Mouse (Mus musculus) ES-E14 (cell line): Measurements from ENCODE around the gene Erc2. TPM values are rescaled to one million over a fixed set of nuclear protein-coding genes. Genes with fewer than 3 reads are reported as not detected.

Experiments
- DNase-seq: peaks from one replicate; pipeline ENCODE4 v3.0.0-alpha.2; 2013; ENCODE audit warnings: low read depth, low spot score
- H3K27ac ChIP-seq: 2 replicates; pipeline ENCODE4 v1.5.1; 2012; ENCODE audit warnings: low read depth, mild to moderate bottlenecking, low read length, moderate library complexity, mixed read lengths; ENCODE audit not compliant: poor library complexity, insufficient read depth, severe bottlenecking
- H3K36me3 ChIP-seq: 2 replicates; pipeline ENCODE4 v1.6.1; 2012; ENCODE audit warnings: mild to moderate bottlenecking, low read length, moderate library complexity, mixed read lengths; ENCODE audit not compliant: control insufficient read depth, poor library complexity, insufficient read depth, severe bottlenecking
- H3K4me1 ChIP-seq, 2 experiments: fragments of 150-350 bp in 1 of 2; sonication (generic) in 1 of 2; 2 replicates each; pipeline ENCODE4 v1.6.1; 2012; ENCODE audit warnings: low read length in 2 of 2, mild to moderate bottlenecking in 1 of 2, mixed read lengths in 1 of 2; ENCODE audit not compliant: control insufficient read depth in 2 of 2, insufficient read depth in 2 of 2, poor library complexity in 1 of 2
- H3K4me3 ChIP-seq, 2 experiments: fragments of 150-350 bp in 1 of 2; sonication (generic) in 1 of 2; 2 replicates each; pipeline ENCODE4 v1.5.1; 2012; ENCODE audit warnings: low read length in 2 of 2, low read depth in 1 of 2, mild to moderate bottlenecking in 1 of 2, mixed read lengths in 1 of 2; ENCODE audit not compliant: insufficient read depth in 1 of 2, poor library complexity in 1 of 2, severe bottlenecking in 1 of 2
- H3K9ac ChIP-seq: 2 replicates; pipeline ENCODE4 v1.6.1; 2012; ENCODE audit warnings: low read depth, mild to moderate bottlenecking, low read length, mixed read lengths; ENCODE audit not compliant: poor library complexity, insufficient read depth, severe bottlenecking
- H3K9me3 ChIP-seq: fragments of 150-350 bp; sonication (generic); 2 replicates; pipeline ENCODE4 v1.6.1; 2012; ENCODE audit warnings: low read depth, mild to moderate bottlenecking, low read length; ENCODE audit not compliant: control insufficient read depth, insufficient read depth
- CHD2 ChIP-seq: IDR thresholded peaks from 2 replicates; pipeline ENCODE4 v1.6.1; 2014; ENCODE audit warnings: mild to moderate bottlenecking, low read depth, low read length, inconsistent platforms
- HCFC1 ChIP-seq: IDR thresholded peaks from 2 replicates; pipeline ENCODE4 v1.6.1; 2012; ENCODE audit warnings: low read length, inconsistent platforms, borderline replicate concordance; ENCODE audit not compliant: insufficient read depth
- MAFK ChIP-seq: IDR thresholded peaks from 2 replicates; pipeline ENCODE4 v1.6.1; 2014; ENCODE audit warnings: mild to moderate bottlenecking, low read depth, low read length, inconsistent platforms; ENCODE audit not compliant: insufficient read depth
- ZC3H11A ChIP-seq: IDR thresholded peaks from 2 replicates; pipeline ENCODE4 v1.6.1; 2012; ENCODE audit warnings: low read depth, mild to moderate bottlenecking, inconsistent platforms, low read length, borderline replicate concordance
- ZNF384 ChIP-seq: IDR thresholded peaks from 2 replicates; pipeline ENCODE4 v1.6.1; 2012; ENCODE audit warnings: low read depth, low read length, inconsistent platforms
- in situ Hi-C, 2 experiments: fragments of 600-800 bp; cut with MboI; formaldehyde crosslinking; loops; one replicate each; pipeline ENCODE4 v1.15.1; 2025; ENCODE audit warnings: low sequenced_read_pairs in 2 of 2, inconsistent platforms in 1 of 2; ENCODE audit not compliant: unreplicated experiment in 2 of 2
- total RNA-seq: library from RNA; depleted of rRNA; stranded (reverse); fragments of 300-350 nt; gene quantifications from 2 replicates; pipeline ENCODE4 v1.2.3, GENCODE M21; 2012

The Erc2 gene
- total RNA-seq, 1 experiment = 9.1 TPM

GRCm38 (mm10) chr14:27889650-27890049, 267.4 kb downstream of the Erc2 start:
- no peak for TF ChIP-seq HCFC1
- in situ Hi-C loops = loop anchor here in 1 of 2 experiments (10.0 kb wide), 2 partner anchors 55 kb away; no protein-coding TSS in a partner anchor
- H3K4me1 ChIP-seq = no peaks in the 10 kb centered on the region
- H3K4me3 ChIP-seq = no peak overlapping the region
- H3K9ac ChIP-seq = no peak overlapping the region
- H3K36me3 ChIP-seq = no peaks in the 10 kb centered on the region
- DNase-seq = no peak
- no peaks in the 10 kb centered on the region for H3K9me3 ChIP-seq
- H3K27ac ChIP-seq = no peak overlapping the region

GRCm38 (mm10) chr14:27892416-27892815, 270.2 kb downstream of the Erc2 start:
- H3K4me1 ChIP-seq = no peaks in the 10 kb centered on the region
- in situ Hi-C loops = loop anchor here in 1 of 2 experiments (10.0 kb wide), 1 partner anchor 58 kb away; no protein-coding TSS in a partner anchor
- TF ChIP-seq MAFK (no peak), ZNF384 (no peak), HCFC1 (no peak), CHD2 (no peak), ZC3H11A (no peak)
- no peaks in the 10 kb centered on the region for H3K36me3 ChIP-seq
- no peak for DNase-seq
- H3K9me3 ChIP-seq = no peaks in the 10 kb centered on the region
- no peak overlapping the region for H3K4me3 ChIP-seq
- H3K27ac ChIP-seq = no peak overlapping the region
- H3K9ac ChIP-seq = no peak overlapping the region

- Histone ChIP-seq H3K27ac (no peak overlapping the region), H3K4me1 (no peaks in the 10 kb centered on the region)
- in situ Hi-C loops = no loop called here
Measured at GRCm38 (mm10) chr14:27901772-27902171, 279.5 kb downstream of the Erc2 start.

GRCm38 (mm10) chr14:27921656-27922373, 299.6 kb downstream of the Erc2 start:
- DNase-seq = no peak
- H3K36me3 ChIP-seq = no peaks in the 10 kb centered on the region
- TF ChIP-seq MAFK (no peak), ZC3H11A (no peak), HCFC1 (no peak), CHD2 (no peak), ZNF384 (no peak)
- H3K27ac ChIP-seq = no peak overlapping the region
- H3K9me3 ChIP-seq = no peaks in the 10 kb centered on the region
- in situ Hi-C loops = no loop called here
- no peak overlapping the region for H3K4me3 ChIP-seq
- H3K9ac ChIP-seq = no peak overlapping the region
- H3K4me1 ChIP-seq = no peaks in the 10 kb centered on the region

More at GRCm38 (mm10) chr14:27901772-27902171, 279.5 kb downstream of the Erc2 start:
- Histone ChIP-seq H3K9ac (no peak overlapping the region), H3K36me3 (no peaks in the 10 kb centered on the region), H3K4me3 (no peak overlapping the region), H3K9me3 (no peaks in the 10 kb centered on the region)
- DNase-seq = no peak
- TF ChIP-seq HCFC1 (no peak), ZC3H11A (no peak), MAFK (no peak), CHD2 (no peak), ZNF384 (no peak)

- Histone ChIP-seq H3K27ac (no peak overlapping the region), H3K9me3 (no peaks in the 10 kb centered on the region), H3K4me3 (no peak overlapping the region), H3K4me1 (no peaks in the 10 kb centered on the region), H3K9ac (no peak overlapping the region), H3K36me3 (no peaks in the 10 kb centered on the region)
- TF ChIP-seq MAFK = no peak
- TF ChIP-seq HCFC1 = no peak
- no peak for TF ChIP-seq CHD2
- TF ChIP-seq ZNF384 = no peak
- TF ChIP-seq ZC3H11A = no peak
- no peak for DNase-seq
- in situ Hi-C loops = loop anchor here in 1 of 2 experiments (25.0 kb wide), 1 partner anchor 585 kb away; the partner anchor contains the start of gene Wnt5a
Measured at GRCm38 (mm10) chr14:27927369-27927768, 305.1 kb downstream of the Erc2 start.
